Mouse (Mus musculus) kidney, adult 2 months (tissue): ENCODE results near the gene Lmo7.

ENCODE experiments used
- CTCF ChIP-seq: fragments of 200-500 bp; conservative IDR thresholded peaks from 2 replicates; pipeline ENCODE4 v1.5.1; 2011; ENCODE audit warnings: low read depth, mild to moderate bottlenecking, control low read depth, low read length, moderate library complexity, mixed read lengths; ENCODE audit not compliant: insufficient read depth, insufficient read length
- POLR2A ChIP-seq: fragments of 200-500 bp; IDR thresholded peaks from one replicate; pipeline ENCODE4 v1.6.1; 2011; ENCODE audit warnings: low read depth, low read length, control low read depth

DNA sequence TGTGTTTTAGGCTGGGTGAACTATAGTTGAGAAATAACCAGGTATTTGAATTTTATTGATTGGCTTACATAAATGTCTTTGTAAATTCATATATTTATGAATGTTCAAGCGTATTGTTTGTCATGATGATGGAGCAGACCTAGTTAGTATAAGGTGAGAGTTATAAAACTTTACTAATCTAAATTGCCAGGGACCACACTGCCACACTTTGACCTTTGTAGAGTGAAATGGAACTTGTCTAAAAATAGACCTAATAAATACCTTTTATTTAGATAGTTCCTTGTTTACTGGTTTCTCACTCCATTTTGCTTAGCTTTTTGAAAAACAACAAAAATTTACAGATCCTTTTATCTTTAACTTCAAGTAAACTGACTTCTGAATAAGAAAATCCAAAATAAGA lies 123.5 kb downstream of the Lmo7 start:
- no peak for TF ChIP-seq POLR2A
- TF ChIP-seq CTCF = no peak
